Mouse (Mus musculus) limb, embryonic 14.5 days (tissue): ENCODE data around the gene H2al1c. TPM values are rescaled to one million over a fixed set of nuclear protein-coding genes. Genes with fewer than 3 reads are reported as not detected.
"Not testable (repeated sequence)": the region's sequence is repeated elsewhere in the genome, so short reads cannot be mapped to it uniquely, and the experiment has no call there.

Experiments used
- ATAC-seq: fragments of 200-750 bp; cut with Nextera tagmentation; 2 replicates; pipeline ENCODE4 v1.8.0; 2017; ENCODE audit warnings: low read depth, moderate number of reproducible peaks, moderate TSS enrichment; ENCODE audit not compliant: low FRiP score
- DNase-seq: peaks from one replicate; pipeline ENCODE4 v3.0.0-alpha.2; 2015; ENCODE audit warnings: low spot score
- H3K27ac ChIP-seq: fragments of 300-500 bp; sonication (generic); replicated peaks from 2 replicates; pipeline ENCODE4 v1.5.1; 2014; ENCODE audit warnings: low read depth, mild to moderate bottlenecking, low read length, moderate library complexity, mixed read lengths
- H3K27me3 ChIP-seq: fragments of 300-500 bp; sonication (generic); 2 replicates; pipeline ENCODE4 v1.6.1; 2014; ENCODE audit warnings: low read length, mixed read lengths; ENCODE audit not compliant: control insufficient read depth, insufficient read depth
- H3K36me3 ChIP-seq: fragments of 300-500 bp; sonication (generic); 2 replicates; pipeline ENCODE4 v1.6.1; 2014; ENCODE audit warnings: mild to moderate bottlenecking, low read length, moderate library complexity, mixed read lengths; ENCODE audit not compliant: control insufficient read depth, insufficient read depth
- H3K4me1 ChIP-seq: fragments of 300-500 bp; sonication (generic); 2 replicates; pipeline ENCODE4 v1.6.1; 2014; ENCODE audit warnings: antibody characterized with exemption, low read length, mixed read lengths; ENCODE audit not compliant: control insufficient read depth, insufficient read depth
- H3K4me2 ChIP-seq: fragments of 300-500 bp; sonication (generic); replicated peaks from 2 replicates; pipeline ENCODE4 v1.6.1; 2014; ENCODE audit warnings: low read depth, mild to moderate bottlenecking, low read length, moderate library complexity; ENCODE audit not compliant: severe bottlenecking
- H3K4me3 ChIP-seq: fragments of 300-500 bp; sonication (generic); replicated peaks from 2 replicates; pipeline ENCODE4 v1.5.1; 2014; ENCODE audit warnings: low read length
- H3K9ac ChIP-seq: fragments of 300-500 bp; sonication (generic); 2 replicates; pipeline ENCODE4 v1.6.1; 2014; ENCODE audit warnings: mild to moderate bottlenecking, low read depth, low read length, moderate library complexity; ENCODE audit not compliant: severe bottlenecking
- H3K9me3 ChIP-seq: fragments of 300-500 bp; sonication (generic); 2 replicates; pipeline ENCODE4 v1.6.1; 2016; ENCODE audit warnings: low read length; ENCODE audit not compliant: control insufficient read depth
- POLR2A ChIP-seq: fragments of 200-500 bp; IDR thresholded peaks from 2 replicates; pipeline ENCODE4 v1.8.0; 2012; ENCODE audit warnings: inconsistent platforms, mild to moderate bottlenecking, moderate library complexity, borderline replicate concordance; ENCODE audit not compliant: insufficient read depth, insufficient read length; ENCODE audit errors: extremely low read depth
- WGBS: fragments of 180-500 bp; shearing (Covaris S2); extraction: QIAGEN DNeasy Blood & Tissue Kit; methylation state at CpG from one replicate; pipeline ENCODE4 v1.1.7; 2014; 5-methylcytosine and 5-hydroxymethylcytosine counted together
- polyA plus RNA-seq, 2 experiments: library from polyadenylated mRNA; depleted of rRNA in 1 of 2; stranded (reverse) in 1 of 2; unstranded in 1 of 2; fragments of >200 nt; fragmentation: Nextera tagmentation in 1 of 2; extraction: Ambion mirVana in 1 of 2; gene quantifications; 2 replicates each; pipeline versions ENCODE4 v1.2.1 to v1.2.3; 2012 to 2014

H2al1c gene
- polyA plus RNA-seq (2012; rRNA removed): not detected in 2 replicates
- polyA plus RNA-seq (2014; fragmentation: Nextera tagmentation; extraction: Ambion mirVana): not detected in 2 replicates

DNA sequence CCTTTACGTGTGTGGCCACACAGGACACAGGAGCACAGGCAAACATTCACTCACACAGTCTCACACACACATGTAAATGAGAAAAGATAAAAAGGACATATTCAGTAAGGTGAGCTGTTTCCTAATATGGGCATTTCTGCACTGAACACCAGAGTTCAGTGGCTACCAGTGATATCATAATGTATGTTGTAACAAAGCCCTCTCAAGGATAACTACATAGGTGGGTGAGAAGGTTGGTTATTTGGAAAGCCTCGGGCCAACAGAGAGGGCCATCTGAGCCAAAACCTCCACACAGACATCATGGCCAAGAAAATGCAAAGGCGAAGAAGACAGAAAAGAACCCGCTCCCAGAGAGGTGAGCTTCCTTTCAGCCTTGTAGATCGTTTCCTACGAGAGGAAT lies at the start of gene H2al1c:
H2al1c (plus strand) TSS at position 301 of the 400 bp plus-strand sequence.
- not testable (repeated sequence) for H3K36me3 ChIP-seq, H3K27ac ChIP-seq, H3K4me2 ChIP-seq, H3K9me3 ChIP-seq, H3K4me3 ChIP-seq, H3K4me1 ChIP-seq, DNase-seq, H3K9ac ChIP-seq, ATAC-seq, H3K27me3 ChIP-seq
- WGBS: 71% methylated on average over 1 of the region's 6 CpGs

DNA sequence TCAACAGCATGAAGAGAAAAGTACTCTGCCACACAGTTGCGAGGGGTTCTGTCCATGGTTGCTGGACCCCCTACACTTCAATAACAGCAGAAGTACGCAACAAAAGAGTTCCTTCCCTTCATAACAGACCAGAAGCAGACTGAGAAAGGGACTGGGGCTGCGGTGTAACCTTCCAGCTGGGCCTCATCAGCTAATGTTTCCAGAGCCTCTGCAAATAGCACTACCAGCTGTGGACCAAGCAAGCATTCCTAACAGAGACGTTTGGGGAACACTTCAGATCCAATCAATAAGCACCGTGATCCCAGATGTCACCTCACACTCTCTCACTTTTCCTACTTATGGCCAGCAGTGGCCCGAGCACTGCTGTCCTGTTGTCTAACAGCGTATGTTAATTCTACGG lies 40.5 kb upstream of the H2al1c start:
- H3K4me3 ChIP-seq: no peak overlapping the region
- no peak for TF ChIP-seq POLR2A
- H3K9me3 ChIP-seq: no peaks in the 10 kb centered on the region
- no peak overlapping the region for H3K27ac ChIP-seq
- H3K9ac ChIP-seq: no peak overlapping the region
- WGBS: 55% methylated on average over 8 of the region's 8 CpGs
- peak; percentile 34 for DNase-seq
- H3K27me3 ChIP-seq: no peaks in the 10 kb centered on the region
- H3K4me2 ChIP-seq: no peak overlapping the region
- no peak for ATAC-seq
- H3K36me3 ChIP-seq: no peaks in the 10 kb centered on the region
- peaks cover 5% of the 10 kb centered on the region; the same call in 1 of the 2 replicates for H3K4me1 ChIP-seq

DNA sequence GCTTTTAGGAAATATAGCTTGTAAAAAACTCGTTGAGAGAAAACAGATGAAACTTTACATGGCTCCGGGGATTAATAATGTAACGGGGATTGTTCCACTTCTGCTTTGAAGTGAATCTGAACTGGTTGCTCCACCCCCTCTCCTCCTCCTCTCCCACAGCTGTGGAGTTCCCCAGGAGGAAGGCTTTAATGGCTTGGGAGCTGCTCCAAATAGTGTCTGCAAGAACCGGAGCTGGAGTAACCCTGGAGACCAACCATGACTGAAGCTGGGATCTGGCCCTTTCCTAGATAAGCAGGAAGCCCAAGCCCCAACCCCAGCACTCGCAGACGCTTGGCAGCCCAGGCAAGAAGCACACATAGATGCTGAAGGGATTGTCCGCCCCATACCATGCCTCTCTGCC lies 37.7 kb upstream of the H2al1c start:
- Histone ChIP-seq H3K4me1 (peaks cover 5% of the 10 kb centered on the region; the same call in 1 of the 2 replicates), H3K9ac (no peak overlapping the region), H3K36me3 (no peaks in the 10 kb centered on the region), H3K27me3 (no peaks in the 10 kb centered on the region), H3K4me2 (no peak overlapping the region), H3K27ac (no peak overlapping the region), H3K4me3 (no peak overlapping the region), H3K9me3 (no peaks in the 10 kb centered on the region)
- peak; percentile 89 for ATAC-seq
- TF ChIP-seq POLR2A: no peak
- DNase-seq: peak; percentile 70
- 29% methylated on average over 7 of the region's 7 CpGs for WGBS

DNA sequence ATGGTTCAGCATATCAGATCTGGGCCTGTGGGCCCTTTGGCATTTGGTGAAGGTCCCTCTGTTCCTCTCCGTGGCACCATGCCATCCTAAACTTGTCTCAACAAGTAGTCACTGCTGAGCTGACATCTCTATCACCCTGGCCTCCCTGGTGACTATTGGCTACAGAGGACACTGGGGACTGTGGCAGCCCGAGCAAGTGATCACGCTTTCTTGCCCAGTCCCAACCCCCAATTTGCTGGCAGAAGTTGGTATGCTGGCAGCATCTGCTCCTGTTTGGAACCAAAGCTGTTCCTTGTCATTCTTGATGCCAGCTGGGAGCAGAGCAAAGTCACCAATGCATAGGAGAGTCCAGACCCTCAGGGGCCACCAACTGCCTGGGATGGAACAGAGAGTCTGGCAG lies 36.4 kb upstream of the H2al1c start:
- no peak overlapping the region for H3K27ac ChIP-seq
- no peak overlapping the region for H3K4me2 ChIP-seq
- H3K36me3 ChIP-seq: no peaks in the 10 kb centered on the region
- DNase-seq (no peak), ATAC-seq (no peak)
- H3K4me1 ChIP-seq: peaks cover 5% of the 10 kb centered on the region; the same call in 1 of the 2 replicates
- H3K9me3 ChIP-seq: no peaks in the 10 kb centered on the region
- H3K9ac ChIP-seq: no peak overlapping the region
- no peaks in the 10 kb centered on the region for H3K27me3 ChIP-seq
- no peak overlapping the region for H3K4me3 ChIP-seq
- WGBS: 92% methylated on average over 3 of the region's 3 CpGs
- TF ChIP-seq POLR2A: no peak

DNA sequence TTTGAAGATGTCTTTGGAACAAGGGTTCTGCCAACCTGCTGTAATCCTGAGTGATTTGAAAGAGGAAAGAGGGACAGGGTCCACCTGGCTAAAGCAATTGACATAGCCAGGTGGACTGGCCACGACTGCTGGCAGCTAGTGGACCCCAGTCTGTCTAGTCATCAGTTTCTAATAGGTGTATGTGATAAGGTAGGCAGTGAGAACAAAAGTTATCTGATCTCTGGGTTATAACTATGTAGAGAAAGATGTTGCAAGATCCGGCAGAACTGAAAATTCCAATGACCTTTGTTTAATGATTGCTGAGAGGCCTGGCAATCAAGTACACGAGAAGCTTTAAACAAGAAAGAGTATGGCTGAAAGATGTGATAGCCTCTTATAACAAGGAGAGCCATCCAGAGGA lies 32.3 kb upstream of the H2al1c start:
- H3K4me2 ChIP-seq: no peak overlapping the region
- peaks cover under 1% of the 10 kb centered on the region; the same call in 1 of the 2 replicates for H3K4me1 ChIP-seq
- H3K36me3 ChIP-seq: no peaks in the 10 kb centered on the region
- ATAC-seq (no peak), DNase-seq (no peak)
- no peaks in the 10 kb centered on the region for H3K9me3 ChIP-seq
- H3K9ac ChIP-seq: no peak overlapping the region
- no peaks in the 10 kb centered on the region for H3K27me3 ChIP-seq
- no peak for TF ChIP-seq POLR2A
- H3K4me3 ChIP-seq: no peak overlapping the region
- no peak overlapping the region for H3K27ac ChIP-seq
- 86% methylated on average over 3 of the region's 3 CpGs for WGBS

DNA sequence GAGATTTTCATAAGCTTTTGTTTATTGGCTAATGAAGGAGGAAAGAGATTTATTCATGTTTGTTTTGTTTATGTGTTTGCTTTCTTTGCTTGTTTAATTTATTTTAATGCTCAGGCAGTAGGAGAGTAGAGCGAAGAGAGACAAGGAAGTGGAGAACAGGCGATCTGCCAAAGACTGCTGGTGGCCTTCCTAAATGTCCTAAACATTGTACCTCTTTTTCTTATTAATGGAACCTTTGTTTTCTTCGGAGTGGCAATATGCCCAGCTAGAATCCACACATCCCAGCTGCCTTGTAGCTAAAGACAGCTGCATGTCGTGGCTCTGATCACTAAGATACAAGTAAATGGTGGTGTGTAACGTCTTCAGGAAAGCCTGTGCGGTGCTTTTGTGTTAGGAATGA lies 28.4 kb upstream of the H2al1c start:
- Histone ChIP-seq H3K9me3 (no peaks in the 10 kb centered on the region), H3K4me1 (no peaks in the 10 kb centered on the region), H3K27me3 (no peaks in the 10 kb centered on the region), H3K9ac (no peak overlapping the region), H3K4me3 (no peak overlapping the region), H3K36me3 (no peaks in the 10 kb centered on the region), H3K4me2 (no peak overlapping the region), H3K27ac (no peak overlapping the region)
- TF ChIP-seq POLR2A: no peak
- DNase-seq (no peak), ATAC-seq (no peak)
- WGBS: 73% methylated on average over 6 of the region's 6 CpGs
